Mouse (Mus musculus) c-Kit-positive CD71-negative TER-119-negative erythroid progenitor cells, embryonic 14.5 days (primary cell): Measurements from ENCODE around the gene Fzd2.

Experiments
- DNase-seq: peaks from one replicate; pipeline ENCODE4 v3.0.0-alpha.2; 2013; ENCODE audit warnings: low read depth

The Fzd2 gene

DNA sequence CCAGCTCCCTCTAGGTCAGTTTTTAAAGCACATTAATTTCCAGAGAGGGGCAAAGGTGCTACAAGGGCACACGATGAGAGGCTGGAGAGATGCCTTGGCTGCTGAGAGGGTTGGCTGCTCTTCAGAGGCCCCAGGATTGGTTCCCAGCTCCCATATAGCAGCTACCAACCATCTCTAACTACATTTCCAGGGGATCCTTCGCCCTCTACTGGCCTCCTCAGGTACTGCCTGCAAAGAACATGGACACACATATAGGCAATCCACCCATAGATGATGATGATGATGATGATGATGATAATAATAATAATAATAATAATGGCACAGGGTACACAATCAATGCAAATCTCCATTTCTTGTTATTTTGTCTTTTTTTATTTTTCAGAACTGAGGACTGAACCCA is 15.3 kb downstream of the Fzd2 start:
- no peak for DNase-seq

DNA sequence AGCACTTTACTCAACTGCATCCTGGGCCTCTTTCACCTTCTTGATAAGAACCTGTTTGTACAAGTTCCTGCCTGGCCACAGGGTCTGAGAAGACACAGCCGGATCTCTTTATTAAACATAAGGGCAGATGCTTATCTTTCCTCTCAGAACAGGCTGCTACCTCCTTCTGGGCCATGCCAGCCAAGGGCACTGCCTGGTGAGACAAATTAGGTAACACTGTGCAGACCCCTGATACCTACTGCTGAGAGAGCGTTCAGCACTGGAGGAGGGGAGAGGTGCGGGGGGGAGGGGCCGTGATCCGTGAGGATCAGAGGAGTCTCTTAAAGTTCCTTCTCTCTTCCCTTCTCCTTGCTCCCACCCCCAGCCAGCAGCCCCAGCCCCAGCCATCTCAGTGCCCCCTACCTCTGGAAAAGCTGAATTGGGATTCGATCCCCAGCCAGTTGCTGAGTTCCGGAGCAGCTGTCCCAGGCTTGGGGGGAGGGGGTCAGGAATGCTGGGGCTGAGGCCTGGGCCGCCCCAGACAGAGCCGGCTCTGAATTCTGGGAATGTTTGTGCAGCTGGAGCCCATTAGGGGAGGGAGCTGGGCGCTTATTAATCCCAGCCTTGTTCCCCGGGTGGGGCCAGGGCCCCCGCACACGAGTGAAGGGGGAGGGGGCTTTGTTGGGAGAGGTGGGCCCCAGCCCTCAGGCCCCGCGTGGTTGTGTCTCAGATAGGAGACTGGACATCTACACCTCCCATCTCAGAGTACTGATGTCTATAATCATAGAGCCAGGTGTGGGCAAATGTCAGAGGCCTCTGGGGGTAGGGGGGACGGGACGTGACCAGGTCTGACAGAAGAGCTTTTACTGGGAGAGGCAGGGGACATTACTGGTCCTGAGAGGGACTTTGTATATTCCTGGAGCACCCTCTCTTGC is 19.9 kb downstream of the Fzd2 start:
- no peak for DNase-seq

DNA sequence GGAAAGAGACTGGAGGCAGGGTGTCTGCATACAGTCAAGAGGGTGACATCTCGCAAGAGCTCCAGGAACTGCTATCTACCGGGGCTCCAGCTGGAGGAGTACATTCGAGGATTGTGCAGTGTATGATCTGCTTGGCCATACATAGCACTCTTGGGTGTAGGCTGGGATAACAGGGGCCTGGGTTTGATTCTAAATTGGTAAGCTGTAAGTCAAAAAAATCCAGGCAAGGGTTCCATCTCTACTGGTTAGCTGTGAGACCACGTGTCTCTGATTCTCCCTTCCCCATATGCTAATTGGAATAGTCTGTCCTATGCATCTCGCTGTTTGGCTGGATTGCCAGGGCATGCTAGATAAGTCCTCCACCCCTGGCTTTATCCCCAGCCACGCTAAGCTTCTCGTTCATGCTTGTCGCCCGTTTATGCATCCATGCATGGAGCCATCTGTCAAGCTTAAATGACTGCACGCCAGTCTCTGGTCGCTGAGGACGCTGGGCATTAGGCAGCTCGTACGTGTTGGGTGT is 20.8 kb downstream of the Fzd2 start:
- no peak for DNase-seq

DNA sequence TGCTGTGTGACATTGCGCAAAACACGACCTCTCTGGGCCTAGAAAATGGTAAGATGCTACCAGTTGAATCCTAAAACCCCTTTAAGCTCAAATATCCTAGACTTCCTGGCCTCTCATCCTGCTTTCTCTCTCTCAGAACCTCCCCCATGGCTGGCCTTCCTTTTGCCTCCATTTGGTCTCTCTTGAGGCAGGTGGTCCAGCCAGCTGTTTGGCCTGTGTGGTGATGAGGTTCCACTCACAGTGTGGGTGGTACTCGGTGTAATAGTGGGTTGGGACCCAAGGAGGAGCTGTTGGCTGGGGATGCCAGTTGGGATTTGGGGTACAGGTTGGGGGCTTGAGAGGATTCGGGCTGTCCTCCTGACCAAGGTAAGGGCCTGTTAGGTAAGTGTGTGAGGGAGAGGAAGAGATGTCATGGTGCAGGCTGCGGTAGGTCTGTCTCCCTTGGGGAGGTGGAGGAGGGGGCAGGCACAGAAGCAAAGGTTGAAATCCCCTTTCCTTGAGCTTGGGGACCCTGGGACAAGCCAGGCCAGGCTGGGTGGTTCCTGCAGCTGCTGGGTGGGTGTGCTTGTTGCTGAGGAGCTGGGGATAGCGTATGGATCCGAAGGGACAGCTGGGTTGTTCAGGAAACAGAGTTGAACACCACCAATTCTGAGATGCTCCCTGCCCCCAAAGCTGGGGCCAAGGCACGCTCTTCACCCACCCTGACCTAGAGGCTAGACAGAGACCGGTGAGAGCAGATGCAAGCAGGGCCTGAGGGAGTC is 23.2 kb downstream of the Fzd2 start:
- no peak for DNase-seq

DNA sequence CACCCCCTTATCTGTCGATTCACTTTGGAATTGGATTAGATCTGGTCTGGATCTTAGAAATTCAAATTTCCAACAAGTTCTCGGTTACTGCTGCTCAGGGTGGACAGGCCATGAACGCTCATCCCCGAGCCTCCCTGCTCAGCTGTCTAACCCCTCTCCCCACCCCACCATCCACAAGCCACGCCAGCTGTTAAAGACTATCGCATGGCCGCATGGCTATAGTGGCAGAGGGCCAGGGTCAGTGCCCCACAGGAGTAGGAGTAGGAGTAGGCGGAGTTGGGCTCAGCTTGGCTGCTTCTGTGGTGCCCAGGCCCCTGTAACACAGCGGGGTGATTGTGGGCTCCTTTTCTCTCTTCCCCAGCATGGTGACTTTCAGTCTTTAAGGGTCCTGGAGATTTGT is 24.3 kb downstream of the Fzd2 start:
- DNase-seq, result no peak

DNA sequence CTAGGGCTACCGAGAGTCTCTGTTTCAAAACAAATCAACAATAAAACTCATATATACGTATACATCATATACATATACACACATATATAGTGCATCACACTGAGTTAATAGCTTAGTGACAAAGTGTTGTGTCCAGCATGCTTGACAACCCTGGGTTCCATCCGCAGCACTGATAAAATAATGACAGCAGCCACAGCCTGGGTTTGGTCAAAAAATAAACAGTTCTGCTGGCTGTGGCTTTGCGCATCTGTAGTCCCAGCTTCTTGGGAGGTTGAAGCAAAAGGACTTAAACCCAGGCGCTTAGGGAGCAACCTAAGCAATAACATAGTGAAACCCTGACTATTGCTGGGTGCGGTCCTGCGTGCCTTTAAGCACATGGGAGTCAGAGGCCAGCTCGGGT is 25.2 kb downstream of the Fzd2 start:
- DNase-seq, result no peak

DNA sequence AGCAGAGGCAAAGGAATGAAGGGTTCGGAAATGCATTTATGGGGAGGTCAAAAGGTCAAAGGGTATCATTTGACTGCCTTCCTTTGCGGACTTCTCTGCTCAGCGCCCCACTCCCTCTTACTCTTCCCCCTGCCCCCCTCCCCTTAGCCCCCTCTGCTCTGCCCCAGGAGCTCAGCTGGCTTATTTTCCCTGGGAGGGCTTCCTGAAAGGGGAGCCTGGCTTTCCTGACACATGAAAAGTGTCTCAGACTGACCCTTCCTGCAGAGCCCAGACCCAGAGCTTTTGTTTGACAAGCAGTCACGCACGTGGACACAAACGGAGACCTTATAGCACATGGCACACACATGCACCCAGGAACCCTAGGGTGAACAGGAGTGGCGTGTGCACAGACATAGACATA is 26.5 kb downstream of the Fzd2 start:
- no peak for DNase-seq

DNA sequence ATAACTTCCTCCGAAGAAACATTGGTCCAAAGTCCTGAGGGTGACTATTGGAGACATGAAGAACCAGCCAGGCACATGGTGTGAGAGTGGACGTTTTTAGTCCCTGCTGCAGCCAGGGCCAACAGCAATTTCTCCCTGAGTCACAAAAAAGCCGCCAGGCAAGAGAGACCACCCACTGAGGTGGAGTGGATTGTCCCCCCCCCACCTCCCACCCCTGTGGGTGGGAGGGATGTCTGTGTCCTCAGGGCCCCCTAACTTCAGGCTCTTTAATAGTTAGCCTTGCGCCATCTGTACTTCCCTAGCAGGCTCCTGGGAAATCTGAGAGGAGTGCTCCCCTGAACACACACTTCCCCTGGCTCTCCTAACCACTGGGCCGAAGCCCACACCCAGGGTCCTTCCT is 27.0 kb downstream of the Fzd2 start:
- no peak for DNase-seq

DNA sequence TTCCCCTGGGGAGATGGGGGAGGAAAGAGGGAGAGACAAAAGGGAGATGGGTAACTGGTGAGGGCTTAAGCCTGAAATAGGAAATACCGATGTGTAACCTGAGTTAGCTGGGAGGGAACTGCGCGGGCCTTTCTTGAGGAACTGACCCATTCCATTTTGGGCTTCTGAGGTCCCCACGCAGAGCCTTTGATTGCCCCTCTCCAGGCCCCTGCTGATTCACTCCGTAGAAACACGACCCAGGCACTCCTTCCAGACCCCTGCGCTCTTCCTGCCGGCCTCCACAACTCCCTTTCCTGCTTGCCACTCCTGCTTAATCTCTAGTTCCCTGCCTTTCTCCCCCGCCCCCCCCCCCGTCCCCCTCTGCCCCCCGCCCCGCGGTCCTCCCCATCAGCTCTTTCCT is 28.5 kb downstream of the Fzd2 start:
- DNase-seq, result no peak

DNA sequence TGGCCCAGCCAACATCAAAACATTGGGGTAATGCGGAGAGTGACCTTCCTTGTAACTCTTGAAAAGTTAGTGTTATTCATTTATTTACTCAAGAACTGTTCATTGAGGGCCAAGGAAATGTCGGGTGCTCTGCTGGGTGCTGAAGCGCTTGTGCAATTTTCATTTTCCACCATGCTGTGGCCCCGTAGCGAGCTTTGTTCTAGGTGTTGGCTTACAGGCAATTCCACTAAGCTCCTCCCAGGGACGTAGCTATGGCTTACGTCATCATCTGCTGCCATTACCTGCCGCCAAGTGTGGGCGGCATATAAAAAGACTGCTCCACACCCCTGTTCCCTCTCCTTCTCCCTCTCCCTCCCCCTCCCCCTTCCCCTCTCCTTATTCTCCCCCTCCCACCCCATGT is 29.2 kb downstream of the Fzd2 start:
- no peak for DNase-seq

DNA sequence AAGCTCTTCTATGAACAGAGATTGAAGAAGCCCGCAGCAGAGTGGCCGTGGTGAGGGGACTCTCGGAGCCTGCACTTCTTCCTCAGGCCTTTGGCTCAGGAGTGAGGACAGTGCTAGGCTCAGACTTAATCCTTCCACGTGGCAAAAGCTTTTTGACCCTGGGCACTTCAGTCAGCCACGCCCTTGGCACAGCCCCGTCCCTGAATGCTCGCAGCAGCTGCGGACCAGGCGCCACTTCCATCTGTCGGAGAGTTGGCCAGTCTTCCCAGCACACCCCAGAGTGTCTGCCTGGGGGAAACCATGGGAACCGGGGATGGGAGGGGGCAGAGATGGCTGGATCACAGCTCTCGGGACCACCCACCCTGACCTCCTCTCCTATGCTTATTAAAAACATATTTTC is 32.7 kb downstream of the Fzd2 start:
- no peak for DNase-seq

DNA sequence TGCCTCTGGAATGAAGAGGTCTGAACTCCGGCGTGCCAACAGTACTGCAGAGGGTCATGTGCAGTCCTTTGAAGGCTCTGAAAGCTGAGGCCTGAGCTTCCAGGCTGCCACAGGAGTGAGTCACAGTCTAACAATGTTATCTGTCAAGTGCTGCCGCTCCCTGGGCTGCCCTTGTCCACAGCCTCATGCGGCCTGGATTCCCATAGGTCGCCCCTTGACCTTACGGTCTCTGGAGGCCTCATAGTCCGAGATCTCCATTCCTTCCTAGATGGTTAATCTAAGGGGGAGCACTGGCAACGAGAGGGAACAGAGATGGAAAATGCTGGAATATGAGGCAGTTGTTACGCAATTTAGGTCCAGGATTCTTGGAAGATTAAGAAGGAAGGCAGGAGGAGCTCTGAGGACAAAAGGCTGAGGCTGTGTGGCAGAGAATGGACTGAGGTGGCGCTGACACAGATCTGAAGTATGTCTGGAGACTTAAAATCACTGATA is 39.7 kb downstream of the Fzd2 start:
- DNase-seq, result no peak

DNA sequence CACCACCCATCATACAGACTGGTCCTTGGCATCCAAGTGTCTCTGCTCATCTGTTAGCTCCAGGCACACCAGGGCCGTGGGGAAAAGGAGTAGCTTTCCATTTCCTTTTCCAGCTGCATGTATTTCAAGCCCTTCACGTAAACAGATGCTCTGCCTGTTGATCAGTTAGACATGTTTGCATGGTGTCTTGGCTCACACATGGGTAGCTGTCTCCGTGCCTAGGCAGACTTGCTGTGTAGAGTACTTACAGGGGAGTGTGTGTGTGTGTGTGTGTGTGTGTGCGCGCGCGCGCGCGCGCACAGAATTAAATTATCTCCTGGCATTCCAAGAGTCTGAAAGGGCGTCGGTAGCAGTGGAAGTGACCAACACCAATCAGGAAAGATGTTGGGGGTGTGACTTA is 42.0 kb downstream of the Fzd2 start:
- DNase-seq, result no peak

DNA sequence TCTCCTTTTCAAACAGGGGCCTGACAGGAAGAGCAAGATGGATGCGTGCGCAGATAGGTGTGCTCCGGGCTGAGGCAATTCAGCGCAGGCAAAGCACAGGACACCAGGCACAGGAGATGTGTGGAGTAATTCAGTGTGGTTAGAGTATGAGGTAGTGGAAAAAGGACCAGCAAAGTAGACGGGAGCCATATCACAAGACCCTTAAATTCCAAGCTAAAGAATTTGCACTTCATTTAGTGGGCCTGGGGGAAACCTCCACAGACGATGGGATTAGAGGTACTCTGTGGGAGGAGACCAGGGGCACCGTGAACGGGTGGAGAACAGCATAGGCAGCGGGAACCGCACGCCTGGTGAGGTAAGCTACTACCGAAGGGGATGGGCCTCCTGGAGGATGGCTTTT is 43.7 kb downstream of the Fzd2 start:
- no peak for DNase-seq

DNA sequence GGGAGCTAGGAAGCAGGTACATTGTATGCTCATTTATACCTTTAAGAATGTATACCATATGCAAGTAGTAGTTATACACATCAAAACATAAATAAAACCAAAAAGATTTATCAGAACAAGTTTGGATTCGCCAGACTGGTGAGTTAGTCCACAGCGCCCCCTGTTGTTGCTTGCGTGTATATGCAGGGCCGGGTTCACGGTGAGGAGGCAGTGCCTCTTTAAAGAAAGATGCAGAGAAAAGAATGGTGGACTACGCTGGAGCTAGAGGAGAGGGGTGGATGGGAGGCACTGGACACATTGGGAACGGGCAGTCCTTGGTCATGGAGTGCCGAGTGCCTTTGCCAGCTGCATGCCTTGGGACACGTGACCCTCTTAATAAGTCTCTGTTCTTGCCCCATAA is 47.2 kb downstream of the Fzd2 start:
- peak; percentile 63 for DNase-seq

DNA sequence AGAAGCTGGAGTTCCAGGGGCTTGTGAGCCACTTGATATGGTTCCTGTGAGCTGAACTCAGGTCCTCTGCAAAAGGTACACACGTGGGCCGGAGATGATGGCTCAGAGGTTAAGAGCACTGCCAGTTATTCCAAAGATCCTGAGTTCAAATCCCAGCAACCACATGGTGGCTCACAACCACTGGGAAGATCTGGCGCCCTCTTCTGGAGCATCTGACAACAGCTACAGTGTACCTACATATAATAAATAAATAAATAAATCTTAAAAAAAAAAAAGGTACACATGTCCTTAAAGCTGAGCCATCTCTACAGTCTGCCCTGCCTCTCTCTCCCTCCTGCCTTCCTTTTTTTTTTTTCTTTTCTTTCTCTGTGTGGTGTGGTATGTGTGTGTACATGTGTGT is 48.6 kb downstream of the Fzd2 start:
- DNase-seq, result peak; percentile 20

DNA sequence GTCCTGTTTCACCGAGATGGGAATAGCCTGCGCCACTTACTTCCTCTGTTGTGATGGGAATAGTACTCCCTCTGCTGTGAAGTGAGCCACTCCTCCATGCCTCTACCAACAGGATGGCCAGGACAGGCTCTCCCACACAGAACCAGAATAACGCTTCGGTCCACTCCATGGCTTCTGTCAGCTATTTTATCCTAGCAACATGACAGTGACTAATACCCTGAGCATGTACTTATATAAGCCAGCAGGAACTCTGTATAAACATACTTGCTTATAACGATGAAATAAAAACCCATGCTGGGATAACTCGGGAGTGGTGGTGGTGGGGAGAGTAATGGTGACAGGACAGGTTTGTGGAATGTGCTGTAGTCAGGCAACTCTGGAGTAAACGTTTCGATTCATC is 51.7 kb downstream of the Fzd2 start:
- no peak for DNase-seq

DNA sequence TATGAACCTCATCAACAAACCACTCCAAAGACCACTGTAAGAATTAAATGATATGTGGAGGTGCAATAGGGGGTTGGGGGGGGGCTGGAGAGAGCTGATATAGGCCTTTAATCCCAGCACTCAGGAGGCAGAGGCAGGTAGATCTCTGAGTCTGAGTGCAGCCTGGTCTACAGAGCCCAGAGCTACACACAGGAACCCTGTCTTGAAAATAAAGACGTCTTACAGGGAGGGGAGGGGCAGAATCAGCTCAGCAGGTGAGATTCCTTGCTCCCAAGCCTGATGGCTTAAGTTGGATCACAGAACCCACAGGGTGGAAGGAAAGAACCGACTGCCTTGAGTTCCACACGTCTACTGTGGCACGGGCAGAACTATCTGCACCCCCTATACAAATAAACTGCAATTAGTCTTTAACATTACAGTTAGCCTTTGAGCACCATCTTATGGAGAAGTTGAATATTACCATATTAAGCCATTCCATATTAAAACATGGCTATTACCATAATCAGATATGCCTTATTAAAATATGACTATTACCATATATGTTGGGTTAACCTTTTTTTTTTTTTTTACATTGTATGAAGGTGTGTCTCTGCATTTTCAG is 52.2 kb downstream of the Fzd2 start:
- DNase-seq, result no peak

DNA sequence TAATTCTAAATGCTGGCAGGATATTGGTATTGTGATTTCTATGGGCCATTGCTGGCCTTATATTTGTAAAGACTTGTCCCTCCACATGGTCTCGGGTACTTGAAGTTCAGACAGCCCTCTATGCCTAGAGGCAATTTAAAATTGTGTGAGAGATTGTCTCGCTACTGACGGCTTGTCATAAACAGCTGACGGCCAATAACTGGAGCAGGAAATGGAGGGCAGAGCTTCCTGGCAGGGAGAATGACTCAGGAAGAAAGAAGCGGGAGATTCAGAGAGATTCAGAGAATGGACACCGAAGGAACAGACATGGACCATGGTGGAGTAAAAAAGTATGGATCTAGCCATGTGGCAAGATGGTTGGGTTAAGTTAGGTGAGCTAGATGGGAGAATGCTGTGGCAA is 52.7 kb downstream of the Fzd2 start:
- no peak for DNase-seq
